Mouse (Mus musculus) CH12.LX (cell line): ENCODE results near the gene Fam78b. TPM values are rescaled to one million over a fixed set of nuclear protein-coding genes. Genes with fewer than 3 reads are reported as not detected.

Experiments
- DNase-seq: peaks from one replicate; pipeline ENCODE4 v3.0.0-alpha.2; 2013; ENCODE audit errors: extremely low read depth
- H3K27ac ChIP-seq: 2 replicates; pipeline ENCODE4 v1.5.1; 2012; ENCODE audit warnings: low read depth, mild to moderate bottlenecking, control low read depth, moderate library complexity; ENCODE audit not compliant: insufficient read depth
- H3K27me3 ChIP-seq: replicated peaks from 2 replicates; pipeline ENCODE3; 2012; ENCODE audit warnings: inconsistent platforms
- H3K36me3 ChIP-seq, 2 experiments: replicated peaks in 1 of 2; 2 replicates each; pipeline versions ENCODE3 to v1.6.1; 2012; ENCODE audit warnings: inconsistent platforms in 1 of 2, low read length in 1 of 2, mild to moderate bottlenecking in 1 of 2, mixed read lengths in 1 of 2, moderate library complexity in 1 of 2; ENCODE audit not compliant: control insufficient read depth in 1 of 2, insufficient read depth in 1 of 2
- H3K4me1 ChIP-seq, 2 experiments: 2 replicates each; pipeline ENCODE4 v1.6.1; 2012; ENCODE audit warnings: inconsistent platforms in 1 of 2, moderate library complexity in 1 of 2; ENCODE audit not compliant: insufficient read depth in 2 of 2, control insufficient read depth in 1 of 2
- H3K4me2 ChIP-seq: 2 replicates; pipeline ENCODE4 v1.6.1; 2012; ENCODE audit warnings: low read depth, mild to moderate bottlenecking, control low read depth; ENCODE audit not compliant: poor library complexity, insufficient read depth, severe bottlenecking
- H3K4me3 ChIP-seq, 3 experiments: fragments of 150-350 bp in 1 of 3; sonication (generic) in 1 of 3; replicated peaks in 1 of 3; 2 replicates each; pipeline versions ENCODE3 to v1.5.1; 2011 to 2012; ENCODE audit warnings: low read depth in 2 of 3, low read length in 2 of 3, mild to moderate bottlenecking in 2 of 3, moderate library complexity in 2 of 3, control low read depth in 1 of 3, improper control_type of control experiment in 1 of 3, inconsistent platforms in 1 of 3, mixed read lengths in 1 of 3; ENCODE audit not compliant: poor library complexity in 1 of 3
- H3K79me2 ChIP-seq: replicated peaks from 2 replicates; pipeline ENCODE4 v1.6.1; 2012; ENCODE audit warnings: mild to moderate bottlenecking, moderate library complexity; ENCODE audit not compliant: control insufficient read depth, poor library complexity, insufficient read depth, severe bottlenecking; ENCODE audit errors: extremely low read depth
- H3K9ac ChIP-seq: 2 replicates; pipeline ENCODE4 v1.6.1; 2012; ENCODE audit warnings: low read depth, mild to moderate bottlenecking, control low read depth, moderate library complexity; ENCODE audit not compliant: insufficient read depth
- H3K9me3 ChIP-seq: replicated peaks from 2 replicates; pipeline ENCODE3; 2012; ENCODE audit warnings: low read length, inconsistent platforms, mixed read lengths
- BHLHE40 ChIP-seq: IDR thresholded peaks from 2 replicates; pipeline ENCODE4 v1.6.1; 2011; ENCODE audit warnings: mild to moderate bottlenecking, low read depth, low read length, improper control_type of control experiment
- CHD1 ChIP-seq: IDR thresholded peaks from 2 replicates; pipeline ENCODE4 v1.6.1; 2012; ENCODE audit warnings: low read depth, low read length, improper control_type of control experiment, inconsistent platforms
- CHD2 ChIP-seq: IDR thresholded peaks from 2 replicates; pipeline ENCODE4 v1.6.1; 2011; ENCODE audit warnings: low read length, improper control_type of control experiment
- GABPA ChIP-seq: IDR thresholded peaks from 2 replicates; pipeline ENCODE4 v1.6.1; 2012; ENCODE audit warnings: low read depth, low read length, improper control_type of control experiment, inconsistent platforms; ENCODE audit not compliant: insufficient replicate concordance
- HCFC1 ChIP-seq: IDR thresholded peaks from 2 replicates; pipeline ENCODE4 v1.6.1; 2012; ENCODE audit warnings: low read depth, mild to moderate bottlenecking, inconsistent platforms, low read length, improper control_type of control experiment
- JUN ChIP-seq: IDR thresholded peaks from 2 replicates; pipeline ENCODE4 v1.6.1; 2011; ENCODE audit warnings: low read depth, mild to moderate bottlenecking, low read length, improper control_type of control experiment, moderate library complexity; ENCODE audit not compliant: insufficient read depth
- JUND ChIP-seq: conservative IDR thresholded peaks from 2 replicates; pipeline ENCODE4 v1.6.1; 2011; ENCODE audit warnings: low read depth, low read length, improper control_type of control experiment
- KAT2A ChIP-seq: IDR thresholded peaks from 2 replicates; pipeline ENCODE4 v1.6.1; 2012; ENCODE audit warnings: low read length, improper control_type of control experiment, inconsistent platforms; ENCODE audit not compliant: insufficient replicate concordance
- MAX ChIP-seq: IDR thresholded peaks from 2 replicates; pipeline ENCODE4 v1.6.1; 2011; ENCODE audit warnings: low read length, improper control_type of control experiment
- MEF2A ChIP-seq: IDR thresholded peaks from 2 replicates; pipeline ENCODE4 v1.6.1; 2014; ENCODE audit warnings: low read depth, mild to moderate bottlenecking, inconsistent platforms, low read length, improper control_type of control experiment, borderline replicate concordance
- MXI1 ChIP-seq: IDR thresholded peaks from 2 replicates; pipeline ENCODE4 v1.6.1; 2011; ENCODE audit warnings: mild to moderate bottlenecking, low read depth, low read length, improper control_type of control experiment
- NRF1 ChIP-seq: IDR thresholded peaks from 2 replicates; pipeline ENCODE4 v1.6.1; 2014; ENCODE audit warnings: low read depth, mild to moderate bottlenecking, inconsistent platforms, low read length, improper control_type of control experiment, moderate library complexity
- RAD21 ChIP-seq: IDR thresholded peaks from 2 replicates; pipeline ENCODE4 v1.6.1; 2011; ENCODE audit warnings: low read depth, mild to moderate bottlenecking, low read length, improper control_type of control experiment, moderate library complexity
- SMC3 ChIP-seq: IDR thresholded peaks from 2 replicates; pipeline ENCODE4 v1.6.1; 2011; ENCODE audit warnings: low read depth, low read length, improper control_type of control experiment
- TCF12 ChIP-seq: IDR thresholded peaks from 2 replicates; pipeline ENCODE4 v1.6.1; 2014; ENCODE audit warnings: low read depth, mild to moderate bottlenecking, inconsistent platforms, low read length, improper control_type of control experiment
- ZC3H11A ChIP-seq: IDR thresholded peaks from 2 replicates; pipeline ENCODE4 v1.6.1; 2012; ENCODE audit warnings: low read depth, mild to moderate bottlenecking, inconsistent platforms, low read length, improper control_type of control experiment
- ZKSCAN1 ChIP-seq: IDR thresholded peaks from 2 replicates; pipeline ENCODE4 v1.6.1; 2012; ENCODE audit warnings: low read depth, inconsistent platforms, low read length, improper control_type of control experiment, borderline replicate concordance
- ZNF384 ChIP-seq: IDR thresholded peaks from 2 replicates; pipeline ENCODE4 v1.6.1; 2012; ENCODE audit warnings: low read depth, low read length, improper control_type of control experiment, inconsistent platforms
- dilution Hi-C: fragments of 300-500 bp; cut with MboI; formaldehyde crosslinking; loops from 2 replicates; pipeline ENCODE4 v1.14.3; 2020; ENCODE audit warnings: low sequenced_read_pairs; ENCODE audit not compliant: extremely low pct_unique_long_range_greater_than_20kb, extremely low pct_ligation_motif_present
- in situ Hi-C: fragments of 300-500 bp; cut with MboI; formaldehyde crosslinking; loops from 3 replicates; pipeline ENCODE4 v1.14.3; 2019; ENCODE audit warnings: low sequenced_read_pairs, low pct_ligation_motif_present, low pct_unique_long_range_greater_than_20kb, mixed read lengths
- polyA plus RNA-seq: library from polyadenylated mRNA; unstranded; fragments of >175 nt; gene quantifications from 2 replicates; pipeline ENCODE4 v1.2.1, GENCODE M21; 2012; ENCODE audit warnings: low read depth; ENCODE audit not compliant: insufficient read length
- total RNA-seq, 2 experiments: library from RNA; depleted of rRNA; stranded (reverse); fragments of 300-350 nt in 1 of 2; fragments of >200 nt in 1 of 2; gene quantifications; 2 replicates each; pipeline ENCODE4 v1.2.3; 2012 to 2014

Fam78b gene
- total and polyA plus RNA-seq, 3 experiments: not detected

- TF ChIP-seq CHD1 (no peak), ZNF384 (no peak), JUN (no peak), SMC3 (no peak), NRF1 (no peak), BHLHE40 (no peak), ZC3H11A (no peak), HCFC1 (no peak), MXI1 (no peak), MEF2A (no peak), KAT2A (no peak), GABPA (no peak), JUND (no peak), CHD2 (no peak), ZKSCAN1 (no peak), MAX (no peak)
- TF ChIP-seq, all 38 proteins: peak for 0
- Histone ChIP-seq H3K79me2 (no peaks in the 10 kb centered on the region), H3K36me3 (no peaks in the 10 kb centered on the region), H3K4me3 (no peak overlapping the region), H3K27me3 (peaks cover 82% of the 10 kb centered on the region), H3K4me1 (no peaks in the 10 kb centered on the region), H3K9me3 (no peaks in the 10 kb centered on the region), H3K27ac (no peak overlapping the region), H3K4me2 (no peak overlapping the region), H3K9ac (no peak overlapping the region)
- DNase-seq: no peak
- dilution Hi-C loops (no loop called here), in situ Hi-C loops (no loop called here)
Measured at GRCm38 (mm10) chr1:167057543-167057942, 56.3 kb downstream of the Fam78b start.

- peaks cover 86% of the 10 kb centered on the region for H3K27me3 ChIP-seq
- no peaks in the 10 kb centered on the region for H3K79me2 ChIP-seq
- no peak for DNase-seq
- no peaks in the 10 kb centered on the region for H3K9me3 ChIP-seq
- TF ChIP-seq GABPA (no peak), MEF2A (no peak), RAD21 (no peak), TCF12 (no peak)
- no peaks in the 10 kb centered on the region for H3K36me3 ChIP-seq
- H3K4me3 ChIP-seq: no peak overlapping the region
- H3K27ac ChIP-seq: no peak overlapping the region
- no peaks in the 10 kb centered on the region for H3K4me1 ChIP-seq
- no peak overlapping the region for H3K9ac ChIP-seq
- H3K4me2 ChIP-seq: no peak overlapping the region
- in situ Hi-C loops (no loop called here), dilution Hi-C loops (no loop called here)
Measured at GRCm38 (mm10) chr1:167059550-167060285, 58.5 kb downstream of the Fam78b start.
